Mouse (Mus musculus): ENCODE measurements around the gene Cep295nl. TPM values are rescaled to one million over a fixed set of nuclear protein-coding genes. Genes with fewer than 3 reads are reported as not detected.

Cep295nl gene
- polyA plus RNA-seq, 1 experiment from 2014 or later: 0.28 TPM

DNA sequence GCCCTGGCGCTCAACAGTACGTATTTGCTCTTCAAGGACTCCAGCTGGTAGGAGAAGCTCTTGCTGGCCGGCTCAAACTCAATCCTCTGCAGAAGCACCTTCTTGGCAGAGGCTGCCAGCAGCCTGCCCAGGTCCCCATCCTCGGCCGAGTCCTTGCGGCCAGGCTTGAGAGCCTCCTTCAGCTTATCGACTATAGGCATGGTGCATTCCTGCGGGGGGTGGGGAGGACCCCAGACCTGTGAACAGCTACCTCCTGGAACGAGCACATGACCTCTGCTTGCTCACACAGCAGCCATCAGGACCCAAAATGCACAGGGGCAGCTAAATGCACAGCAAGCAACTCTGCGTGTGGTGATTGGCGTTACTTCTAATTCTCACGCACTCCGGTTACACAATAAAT is 56.5 kb downstream of the Cep295nl start:
- no peaks in the 10 kb centered on the region for H3K9me3 ChIP-seq (ENCODE audit: control insufficient read depth, low read length)
- DNase-seq (ENCODE audit: low spot score) (no peak), ATAC-seq (ENCODE audit: insufficient read depth, low FRiP score, low TSS enrichment) (no peak)
- no peak overlapping the region for H3K4me2 ChIP-seq (ENCODE audit: low read depth)
- H3K4me3 ChIP-seq (ENCODE audit: low read depth, low read length): no peak overlapping the region
- WGBS: 91% methylated on average over 13 of the region's 13 CpGs
- H3K4me1 ChIP-seq (ENCODE audit: control insufficient read depth, insufficient read depth, low read length): peaks cover 12% of the 10 kb centered on the region
- H3K27ac ChIP-seq (ENCODE audit: low read depth, low read length): no peak overlapping the region
- peaks cover 12% of the 10 kb centered on the region for H3K36me3 ChIP-seq (ENCODE audit: control insufficient read depth, insufficient read depth, low read length)
- H3K9ac ChIP-seq (ENCODE audit: low read length): no peak overlapping the region
- H3K27me3 ChIP-seq (ENCODE audit: control insufficient read depth, insufficient read depth, low read length): no peaks in the 10 kb centered on the region

Other genes starting within 250 kb of the Cep295nl start
- gene Dnah17, start 211.9 kb downstream of the Cep295nl start, polyA plus RNA-seq (2014; fragmentation: Nextera tagmentation; extraction: Ambion mirVana): 0.13 and 0.23 TPM in 2 replicates
- gene Cyth1, start 93.9 kb downstream of the Cep295nl start, polyA plus RNA-seq (2014; fragmentation: Nextera tagmentation; extraction: Ambion mirVana): 15.6 and 15.8 TPM in 2 replicates
- gene Usp36, start 52.3 kb downstream of the Cep295nl start, polyA plus RNA-seq (2014; fragmentation: Nextera tagmentation; extraction: Ambion mirVana): 11.5 and 14.5 TPM in 2 replicates
- gene Timp2, start 13.2 kb upstream of the Cep295nl start, polyA plus RNA-seq (2014; fragmentation: Nextera tagmentation; extraction: Ambion mirVana): 46.4 and 51.5 TPM in 2 replicates
- gene Lgals3bp, start 59.6 kb upstream of the Cep295nl start, polyA plus RNA-seq (2014; fragmentation: Nextera tagmentation; extraction: Ambion mirVana): 1.7 and 1.9 TPM in 2 replicates
- 27.7 and 29.4 TPM in 2 replicates for gene Cant1, start 76.6 kb upstream of the Cep295nl start, polyA plus RNA-seq (2014; fragmentation: Nextera tagmentation; extraction: Ambion mirVana)
- gene C1qtnf1, start 85.7 kb upstream of the Cep295nl start, polyA plus RNA-seq (2014; fragmentation: Nextera tagmentation; extraction: Ambion mirVana): 2.5 TPM in 2 replicates
- 6.9 and 7.0 TPM in 2 replicates for gene Engase, start 134.3 kb upstream of the Cep295nl start, polyA plus RNA-seq (2014; fragmentation: Nextera tagmentation; extraction: Ambion mirVana)

All from neural tube, embryonic 11.5 days (tissue).